In genomic region chr15:26619221-26619620, GRCm38 (mm10) we compare ENCODE assay signal across 10 mouse cellular contexts.
DNase-seq lines count a peak whose midpoint lies in the region; ATAC-seq and TF ChIP-seq lines count a peak whose summit lies in the region.
"Had no signal": no experiment of that assay in that cellular context is flagged by ENCODE, and none has a peak within 500 bp of the region (broad histone marks: within the 10 kb centered on the region; RNA-seq: fewer than 3 reads in every experiment).

No protein-coding gene starts in this region.

- H3K36me3 ChIP-seq in heart, embryonic 10.5 days: no peaks in the 10 kb centered on the region
- no peaks in the 10 kb centered on the region for H3K36me3 ChIP-seq in hindbrain, postnatal 0 days (ENCODE audit: insufficient read depth, low read length)
- no peaks in the 10 kb centered on the region for H3K36me3 ChIP-seq in stomach, embryonic 14.5 days (ENCODE audit: control insufficient read depth, insufficient read depth, low read length)
- H3K36me3 ChIP-seq: limb, embryonic 13.5 days had no signal

- peak overlapping the region; percentile 3; the same call in 1 of the 2 replicates for H3K4me2 ChIP-seq in hindbrain, postnatal 0 days (ENCODE audit: low read depth, low read length)
- H3K4me2 ChIP-seq in stomach, embryonic 14.5 days (replicated peaks; ENCODE audit: low read depth, low read length): no peak overlapping the region
- H3K4me2 ChIP-seq: limb, embryonic 13.5 days had no signal

- H3K4me1 ChIP-seq in heart, embryonic 10.5 days: no peaks in the 10 kb centered on the region
- no peaks in the 10 kb centered on the region for H3K4me1 ChIP-seq in hindbrain, postnatal 0 days (ENCODE audit: insufficient read depth, low read length)
- peaks cover 14% of the 10 kb centered on the region for H3K4me1 ChIP-seq in stomach, embryonic 14.5 days (ENCODE audit: control insufficient read depth, insufficient read depth, low read length)

- DNase-seq in heart, adult 11 months: peak; percentile 89
- DNase-seq in heart, embryonic 10.5 days (ENCODE audit: low spot score): no peak
- DNase-seq in MN1 (ENCODE audit: low spot score): peak; percentile 88
- DNase-seq in brain, embryonic 14.5 days (ENCODE audit: low read depth): peak; percentile 82
- DNase-seq in hindbrain, postnatal 0 days (ENCODE audit: low spot score): peak; percentile 75
- no peak for DNase-seq in layer of hippocampus, adult 2 months (ENCODE audit: low spot score in 2 of 2)
- DNase-seq in B cell, adult 2 months: no peak

- WGBS in heart, embryonic 10.5 days: 64% methylated on average over 7 of the region's 7 CpGs
- 44% methylated on average over 7 of the region's 7 CpGs for WGBS in hindbrain, postnatal 0 days
- 40% methylated on average over 7 of the region's 7 CpGs for WGBS in stomach, embryonic 14.5 days

- H3K9ac ChIP-seq in hindbrain, postnatal 0 days (replicated peaks; ENCODE audit: low read length): no peak overlapping the region
- no peak overlapping the region for H3K9ac ChIP-seq in stomach, embryonic 14.5 days (replicated peaks; ENCODE audit: low read depth, low read length)
- H3K9ac ChIP-seq: limb, embryonic 13.5 days had no signal

- no peaks in the 10 kb centered on the region for H3K27me3 ChIP-seq in heart, embryonic 10.5 days (ENCODE audit: insufficient read depth, poor library complexity, severe bottlenecking)
- H3K27me3 ChIP-seq in hindbrain, postnatal 0 days (ENCODE audit: insufficient read depth, low read length): no peaks in the 10 kb centered on the region
- H3K27me3 ChIP-seq in stomach, embryonic 14.5 days (ENCODE audit: control insufficient read depth, insufficient read depth, low read length): no peaks in the 10 kb centered on the region
- H3K27me3 ChIP-seq: limb, embryonic 13.5 days had no signal

- no peak for TF ChIP-seq POLR2A in brain, embryonic 14.5 days (IDR thresholded peaks at IDR 0.05; ENCODE audit: borderline replicate concordance, extremely low read depth, insufficient read depth, insufficient read length, poor library complexity, severe bottlenecking)

- H3K9me3 ChIP-seq in heart, embryonic 10.5 days: no peaks in the 10 kb centered on the region
- H3K9me3 ChIP-seq in hindbrain, postnatal 0 days (ENCODE audit: low read length): no peaks in the 10 kb centered on the region
- no peaks in the 10 kb centered on the region for H3K9me3 ChIP-seq in stomach, embryonic 14.5 days (ENCODE audit: control insufficient read depth, low read depth, low read length)
- H3K9me3 ChIP-seq: limb, embryonic 13.5 days had no signal

- ATAC-seq in hindbrain, postnatal 0 days: 0 out of 2 replicates have a peak, but pooled peaks have one; percentile 35
- ATAC-seq in stomach, embryonic 14.5 days (ENCODE audit: insufficient number of reproducible peaks, insufficient read depth, low FRiP score, low read depth): no peak

- no peak for TF ChIP-seq CTCF in brain, embryonic 14.5 days (IDR thresholded peaks at IDR 0.05; ENCODE audit: borderline replicate concordance, extremely low read depth, insufficient read depth, insufficient read length)
- no peak for TF ChIP-seq CTCF in hindbrain, postnatal 0 days (IDR thresholded peaks at IDR 0.05; ENCODE audit: low read depth)
- TF ChIP-seq CTCF in layer of hippocampus, adult 2 months (conservative IDR thresholded peaks at IDR 0.05): no peak

- no peak overlapping the region for H3K27ac ChIP-seq in heart, embryonic 10.5 days
- no peak overlapping the region for H3K27ac ChIP-seq in hindbrain, postnatal 0 days
- H3K27ac ChIP-seq in stomach, embryonic 14.5 days (ENCODE audit: low read length): 0 out of 2 replicates have a peak overlapping the region, but pooled peaks have one; percentile 33
- H3K27ac ChIP-seq in layer of hippocampus, adult 2 months: no peak overlapping the region
- H3K27ac ChIP-seq: limb, embryonic 13.5 days had no signal

- H3K4me3 ChIP-seq in heart, embryonic 10.5 days: no peak overlapping the region
- H3K4me3 ChIP-seq in hindbrain, postnatal 0 days (ENCODE audit: low read length): no peak overlapping the region
- H3K4me3 ChIP-seq in stomach, embryonic 14.5 days (ENCODE audit: low read depth, low read length): no peak overlapping the region
- H3K4me3 ChIP-seq in layer of hippocampus, adult 2 months: no peak overlapping the region
- H3K4me3 ChIP-seq: erythroblast, embryonic 14.5 days; limb, embryonic 13.5 days had no signal

Comparison
In these comparisons a context has a peak if more than half of its experiments do, and no peak if none do; other contexts are left out.
1. DNase-seq: peak in heart, adult 11 months (single experiment), MN1 (single experiment), brain, embryonic 14.5 days (single experiment) and hindbrain, postnatal 0 days (single experiment); none in heart, embryonic 10.5 days (single experiment), layer of hippocampus, adult 2 months (0 of 2) and B cell, adult 2 months (0 of 2).